Mouse (Mus musculus) cerebellum, adult 2 months (tissue): ENCODE data around the gene AI854703.

Source experiments
- CTCF ChIP-seq: fragments of 200-500 bp; IDR thresholded peaks from 2 replicates; pipeline ENCODE4 v1.5.1; 2011; ENCODE audit warnings: low read depth, mild to moderate bottlenecking, control low read depth, low read length, moderate library complexity, borderline replicate concordance; ENCODE audit not compliant: insufficient read depth
- POLR2A ChIP-seq: fragments of 200-500 bp; IDR thresholded peaks from 2 replicates; pipeline ENCODE4 v1.6.1; 2011; ENCODE audit warnings: low read length, control low read depth, borderline replicate concordance; ENCODE audit not compliant: insufficient read depth

- TF ChIP-seq POLR2A (no peak; the same call in 1 of the 2 replicates), CTCF (no peak)
These were observed 24.4 kb upstream of the AI854703 start for GRCm38 (mm10) chr6:48602080-48602741.
